Mouse (Mus musculus): ENCODE results near the gene Pphln1. TPM values are rescaled to one million over a fixed set of nuclear protein-coding genes. Genes with fewer than 3 reads are reported as not detected.
A peak's percentile ranks its signal among the peaks of the same experiment; 100 is the strongest.

Gene Pphln1
- polyA plus RNA-seq, 1 experiment from 2014 or later, result 103 TPM

GRCm38 (mm10) chr15:93537745-93538144, 139.6 kb downstream of the Pphln1 start:
- no peaks in the 10 kb centered on the region for H3K36me3 ChIP-seq
- WGBS, result 88% methylated on average over 7 of the region's 7 CpGs
- H3K9me3 ChIP-seq (replicated peaks), result no peaks in the 10 kb centered on the region
- no peak for DNase-seq (ENCODE audit: low spot score)
- H3K27me3 ChIP-seq (ENCODE audit: low read depth, poor library complexity, severe bottlenecking), result no peaks in the 10 kb centered on the region
- H3K27ac ChIP-seq (replicated peaks), result 0 out of 2 replicates have a peak overlapping the region, but pooled peaks have one; percentile 23
- H3K4me1 ChIP-seq, result peaks cover 6% of the 10 kb centered on the region; the same call in 1 of the 2 replicates
- H3K4me3 ChIP-seq, result no peak overlapping the region

GRCm38 (mm10) chr15:93538551-93539205, 140.5 kb downstream of the Pphln1 start:
- 88% methylated on average over 21 of the region's 21 CpGs for WGBS
- Histone ChIP-seq H3K4me3 (no peak overlapping the region), H3K4me1 (peaks cover 6% of the 10 kb centered on the region; the same call in 1 of the 2 replicates), H3K27me3 (ENCODE audit: low read depth, poor library complexity, severe bottlenecking) (no peaks in the 10 kb centered on the region), H3K36me3 (no peaks in the 10 kb centered on the region), H3K9me3 (replicated peaks) (no peaks in the 10 kb centered on the region), H3K27ac (replicated peaks) (no peak overlapping the region)
- DNase-seq (ENCODE audit: low spot score), result no peak

- no peak for DNase-seq (ENCODE audit: low spot score)
- no peaks in the 10 kb centered on the region for H3K27me3 ChIP-seq (ENCODE audit: low read depth, poor library complexity, severe bottlenecking)
- no peak overlapping the region for H3K4me3 ChIP-seq
- H3K9me3 ChIP-seq (replicated peaks), result no peaks in the 10 kb centered on the region
- H3K36me3 ChIP-seq, result no peaks in the 10 kb centered on the region
- H3K4me1 ChIP-seq, result peaks cover 6% of the 10 kb centered on the region; the same call in 1 of the 2 replicates
- 73% methylated on average over 3 of the region's 3 CpGs for WGBS
- no peak overlapping the region for H3K27ac ChIP-seq (replicated peaks)
Measured at GRCm38 (mm10) chr15:93539415-93539814, 141.3 kb downstream of the Pphln1 start.

Other genes starting within 250 kb of the Pphln1 start
- gene Gxylt1, start 123.2 kb upstream of the Pphln1 start, polyA plus RNA-seq (2016; fragmentation: Nextera tagmentation; extraction: Ambion mirVana), result 12.8 and 14.5 TPM in 2 replicates
- 110 and 113 TPM in 2 replicates for gene Yaf2, start 61.4 kb upstream of the Pphln1 start, polyA plus RNA-seq (2016; fragmentation: Nextera tagmentation; extraction: Ambion mirVana)
- 156 and 163 TPM in 2 replicates for gene Zcrb1, start within 50 bp of the Pphln1 start, polyA plus RNA-seq (2016; fragmentation: Nextera tagmentation; extraction: Ambion mirVana)
- gene Prickle1, start 197.5 kb downstream of the Pphln1 start, polyA plus RNA-seq (2016; fragmentation: Nextera tagmentation; extraction: Ambion mirVana), result 10.8 and 14.6 TPM in 2 replicates

All from midbrain, embryonic 10.5 days (tissue).